Mouse (Mus musculus): ENCODE measurements around the gene Reps2. TPM values are rescaled to one million over a fixed set of nuclear protein-coding genes. Genes with fewer than 3 reads are reported as not detected.

Gene Reps2
- polyA plus RNA-seq, 1 experiment from 2014 or later: 1.2 TPM

- Histone ChIP-seq H3K4me2 (ENCODE audit: low read depth, low read length, severe bottlenecking) (no peak overlapping the region), H3K9me3 (ENCODE audit: control insufficient read depth, low read length) (no peaks in the 10 kb centered on the region), H3K36me3 (ENCODE audit: control insufficient read depth, insufficient read depth, low read length) (no peaks in the 10 kb centered on the region), H3K27ac (ENCODE audit: low read depth, low read length) (no peak overlapping the region), H3K4me1 (replicated peaks; ENCODE audit: control insufficient read depth, insufficient read depth, low read length) (no peaks in the 10 kb centered on the region), H3K4me3 (ENCODE audit: low read depth, low read length) (no peak overlapping the region), H3K9ac (ENCODE audit: low read length) (no peak overlapping the region), H3K27me3 (ENCODE audit: control insufficient read depth, insufficient read depth, low read length) (no peaks in the 10 kb centered on the region)
- ATAC-seq (replicated peaks; ENCODE audit: low FRiP score) (no peak), DNase-seq (ENCODE audit: low spot score) (no peak)
- WGBS: 86% methylated on average over 2 of the region's 2 CpGs
Observed at GRCm38 (mm10) chrX:162568439-162568838, 75.0 kb downstream of the Reps2 start.

- H3K27me3 ChIP-seq (ENCODE audit: control insufficient read depth, insufficient read depth, low read length): no peaks in the 10 kb centered on the region
- no peak overlapping the region for H3K4me3 ChIP-seq (ENCODE audit: low read depth, low read length)
Observed at GRCm38 (mm10) chrX:162565501-162565900, 77.9 kb downstream of the Reps2 start.

GRCm38 (mm10) chrX:162556459-162556841 lies 87.0 kb downstream of the Reps2 start:
- Histone ChIP-seq H3K4me1 (replicated peaks; ENCODE audit: control insufficient read depth, insufficient read depth, low read length) (no peaks in the 10 kb centered on the region), H3K9me3 (ENCODE audit: control insufficient read depth, low read length) (no peaks in the 10 kb centered on the region), H3K27ac (ENCODE audit: low read depth, low read length) (no peak overlapping the region), H3K9ac (ENCODE audit: low read length) (no peak overlapping the region), H3K4me3 (ENCODE audit: low read depth, low read length) (no peak overlapping the region), H3K4me2 (ENCODE audit: low read depth, low read length, severe bottlenecking) (no peak overlapping the region), H3K36me3 (ENCODE audit: control insufficient read depth, insufficient read depth, low read length) (no peaks in the 10 kb centered on the region), H3K27me3 (ENCODE audit: control insufficient read depth, insufficient read depth, low read length) (peaks cover 7% of the 10 kb centered on the region)
- ATAC-seq (replicated peaks; ENCODE audit: low FRiP score) (no peak), DNase-seq (ENCODE audit: low spot score) (no peak)
- 84% methylated on average over 6 of the region's 6 CpGs for WGBS

More at GRCm38 (mm10) chrX:162565501-162565900, 77.9 kb downstream of the Reps2 start:
- H3K9ac ChIP-seq (ENCODE audit: low read length): no peak overlapping the region
- H3K36me3 ChIP-seq (ENCODE audit: control insufficient read depth, insufficient read depth, low read length): no peaks in the 10 kb centered on the region
- no peaks in the 10 kb centered on the region for H3K9me3 ChIP-seq (ENCODE audit: control insufficient read depth, low read length)
- no peak for DNase-seq (ENCODE audit: low spot score)
- 88% methylated on average over 4 of the region's 4 CpGs for WGBS
- ATAC-seq (replicated peaks; ENCODE audit: low FRiP score): no peak
- no peak overlapping the region for H3K4me2 ChIP-seq (ENCODE audit: low read depth, low read length, severe bottlenecking)
- H3K4me1 ChIP-seq (replicated peaks; ENCODE audit: control insufficient read depth, insufficient read depth, low read length): no peaks in the 10 kb centered on the region
- no peak overlapping the region for H3K27ac ChIP-seq (ENCODE audit: low read depth, low read length)

- Histone ChIP-seq H3K9ac (ENCODE audit: low read length) (no peak overlapping the region), H3K4me1 (replicated peaks; ENCODE audit: control insufficient read depth, insufficient read depth, low read length) (no peaks in the 10 kb centered on the region), H3K27ac (ENCODE audit: low read depth, low read length) (no peak overlapping the region), H3K27me3 (ENCODE audit: control insufficient read depth, insufficient read depth, low read length) (peaks cover 8% of the 10 kb centered on the region), H3K4me3 (ENCODE audit: low read depth, low read length) (no peak overlapping the region), H3K9me3 (ENCODE audit: control insufficient read depth, low read length) (no peaks in the 10 kb centered on the region), H3K4me2 (ENCODE audit: low read depth, low read length, severe bottlenecking) (no peak overlapping the region), H3K36me3 (ENCODE audit: control insufficient read depth, insufficient read depth, low read length) (no peaks in the 10 kb centered on the region)
- ATAC-seq (replicated peaks; ENCODE audit: low FRiP score): no peak
- DNase-seq (ENCODE audit: low spot score): no peak
- 81% methylated on average over 1 of the region's 1 CpGs for WGBS
Observed at GRCm38 (mm10) chrX:162555729-162556458, 87.6 kb downstream of the Reps2 start.

- Histone ChIP-seq H3K27ac (ENCODE audit: low read depth, low read length) (no peak overlapping the region), H3K4me2 (ENCODE audit: low read depth, low read length, severe bottlenecking) (no peak overlapping the region), H3K9ac (ENCODE audit: low read length) (no peak overlapping the region), H3K4me3 (ENCODE audit: low read depth, low read length) (no peak overlapping the region), H3K27me3 (ENCODE audit: control insufficient read depth, insufficient read depth, low read length) (peaks cover 9% of the 10 kb centered on the region; the same call in 1 of the 2 replicates), H3K36me3 (ENCODE audit: control insufficient read depth, insufficient read depth, low read length) (no peaks in the 10 kb centered on the region), H3K4me1 (replicated peaks; ENCODE audit: control insufficient read depth, insufficient read depth, low read length) (no peaks in the 10 kb centered on the region), H3K9me3 (ENCODE audit: control insufficient read depth, low read length) (no peaks in the 10 kb centered on the region)
- no peak for ATAC-seq (replicated peaks; ENCODE audit: low FRiP score)
- WGBS: 80% methylated on average over 3 of the region's 3 CpGs
- no peak for DNase-seq (ENCODE audit: low spot score)
Observed at GRCm38 (mm10) chrX:162554513-162554912, 88.9 kb downstream of the Reps2 start.

- H3K36me3 ChIP-seq (ENCODE audit: control insufficient read depth, insufficient read depth, low read length): no peaks in the 10 kb centered on the region
- no peak overlapping the region for H3K4me2 ChIP-seq (ENCODE audit: low read depth, low read length, severe bottlenecking)
- DNase-seq (ENCODE audit: low spot score) (no peak), ATAC-seq (replicated peaks; ENCODE audit: low FRiP score) (no peak)
- WGBS: 48% methylated on average over 8 of the region's 8 CpGs
- H3K27ac ChIP-seq (ENCODE audit: low read depth, low read length): no peak overlapping the region
- H3K4me3 ChIP-seq (ENCODE audit: low read depth, low read length): no peak overlapping the region
- peaks cover 9% of the 10 kb centered on the region; the same call in 1 of the 2 replicates for H3K27me3 ChIP-seq (ENCODE audit: control insufficient read depth, insufficient read depth, low read length)
- no peak overlapping the region for H3K9ac ChIP-seq (ENCODE audit: low read length)
- no peaks in the 10 kb centered on the region for H3K9me3 ChIP-seq (ENCODE audit: control insufficient read depth, low read length)
- H3K4me1 ChIP-seq (replicated peaks; ENCODE audit: control insufficient read depth, insufficient read depth, low read length): no peaks in the 10 kb centered on the region
Observed at GRCm38 (mm10) chrX:162552383-162552782, 91.1 kb downstream of the Reps2 start.

- no peak for ATAC-seq (replicated peaks; ENCODE audit: low FRiP score)
Observed at GRCm38 (mm10) chrX:162545037-162545436, 98.4 kb downstream of the Reps2 start.

GRCm38 (mm10) chrX:162542576-162543227 lies 100.7 kb downstream of the Reps2 start:
- ATAC-seq (replicated peaks; ENCODE audit: low FRiP score): no peak
- H3K36me3 ChIP-seq (ENCODE audit: control insufficient read depth, insufficient read depth, low read length): no peaks in the 10 kb centered on the region
- no peak for DNase-seq (ENCODE audit: low spot score)
- no peak overlapping the region for H3K4me2 ChIP-seq (ENCODE audit: low read depth, low read length, severe bottlenecking)
- 73% methylated on average over 1 of the region's 1 CpGs for WGBS
- H3K9ac ChIP-seq (ENCODE audit: low read length): no peak overlapping the region
- no peaks in the 10 kb centered on the region for H3K9me3 ChIP-seq (ENCODE audit: control insufficient read depth, low read length)
- no peak overlapping the region for H3K4me3 ChIP-seq (ENCODE audit: low read depth, low read length)
- H3K27ac ChIP-seq (ENCODE audit: low read depth, low read length): no peak overlapping the region
- H3K4me1 ChIP-seq (replicated peaks; ENCODE audit: control insufficient read depth, insufficient read depth, low read length): no peaks in the 10 kb centered on the region
- H3K27me3 ChIP-seq (ENCODE audit: control insufficient read depth, insufficient read depth, low read length): peaks cover 3% of the 10 kb centered on the region; the same call in 1 of the 2 replicates

More at GRCm38 (mm10) chrX:162545037-162545436, 98.4 kb downstream of the Reps2 start:
- Histone ChIP-seq H3K36me3 (ENCODE audit: control insufficient read depth, insufficient read depth, low read length) (no peaks in the 10 kb centered on the region), H3K4me2 (ENCODE audit: low read depth, low read length, severe bottlenecking) (no peak overlapping the region), H3K9me3 (ENCODE audit: control insufficient read depth, low read length) (no peaks in the 10 kb centered on the region), H3K27ac (ENCODE audit: low read depth, low read length) (no peak overlapping the region), H3K4me3 (ENCODE audit: low read depth, low read length) (no peak overlapping the region), H3K9ac (ENCODE audit: low read length) (no peak overlapping the region), H3K27me3 (ENCODE audit: control insufficient read depth, insufficient read depth, low read length) (peaks cover 3% of the 10 kb centered on the region; the same call in 1 of the 2 replicates), H3K4me1 (replicated peaks; ENCODE audit: control insufficient read depth, insufficient read depth, low read length) (no peaks in the 10 kb centered on the region)
- DNase-seq (ENCODE audit: low spot score): no peak
